Mouse (Mus musculus) limb, embryonic 13.5 days (tissue): ENCODE measurements around the gene Topors. TPM values are rescaled to one million over a fixed set of nuclear protein-coding genes. Genes with fewer than 3 reads are reported as not detected.

Experiments
- ATAC-seq: fragments of 200-750 bp; cut with Nextera tagmentation; 2 replicates; pipeline ENCODE4 v1.8.0; 2017; ENCODE audit warnings: low read depth, moderate number of reproducible peaks, moderate TSS enrichment; ENCODE audit not compliant: low FRiP score
- H3K27ac ChIP-seq: fragments of 300-500 bp; sonication (generic); 2 replicates; pipeline ENCODE4 v1.5.1; 2015; ENCODE audit warnings: inconsistent platforms, mild to moderate bottlenecking, moderate library complexity
- H3K27me3 ChIP-seq: fragments of 300-500 bp; sonication (generic); 2 replicates; pipeline ENCODE4 v1.6.1; 2015; ENCODE audit warnings: mild to moderate bottlenecking, inconsistent platforms
- H3K36me3 ChIP-seq: fragments of 300-500 bp; sonication (generic); 2 replicates; pipeline ENCODE4 v1.6.1; 2015; ENCODE audit warnings: inconsistent platforms, mild to moderate bottlenecking, moderate library complexity
- H3K4me1 ChIP-seq: fragments of 300-500 bp; sonication (generic); 2 replicates; pipeline ENCODE4 v1.6.1; 2015; ENCODE audit warnings: inconsistent platforms
- H3K4me2 ChIP-seq: fragments of 300-500 bp; sonication (generic); replicated peaks from 2 replicates; pipeline ENCODE4 v1.6.1; 2015; ENCODE audit warnings: inconsistent platforms, mild to moderate bottlenecking, moderate library complexity
- H3K4me3 ChIP-seq: fragments of 300-500 bp; sonication (generic); 2 replicates; pipeline ENCODE4 v1.5.1; 2015; ENCODE audit warnings: moderate library complexity, mild to moderate bottlenecking, inconsistent platforms
- H3K9ac ChIP-seq: fragments of 300-500 bp; sonication (generic); 2 replicates; pipeline ENCODE4 v1.6.1; 2015; ENCODE audit warnings: mild to moderate bottlenecking, inconsistent platforms
- H3K9me3 ChIP-seq: fragments of 300-500 bp; sonication (generic); 2 replicates; pipeline ENCODE4 v1.6.1; 2016; ENCODE audit warnings: inconsistent platforms
- WGBS: fragments of 180-500 bp; shearing (Covaris S2); methylation state at CpG from one replicate; pipeline ENCODE4 v1.1.7; 2015; 5-methylcytosine and 5-hydroxymethylcytosine counted together
- polyA plus RNA-seq: library from polyadenylated mRNA; unstranded; fragments of >200 nt; fragmentation: Nextera tagmentation; extraction: Ambion mirVana; gene quantifications from 2 replicates; pipeline ENCODE4 v1.2.1, GENCODE M21; 2015

Topors gene
- polyA plus RNA-seq, 1 experiment from 2014 or later, result 52.7 TPM

GRCm38 (mm10) chr4:40285582-40285981, 15.9 kb upstream of the Topors start:
- no peak for ATAC-seq
- Histone ChIP-seq H3K4me2 (no peak overlapping the region), H3K4me1 (no peaks in the 10 kb centered on the region), H3K4me3 (no peak overlapping the region), H3K9ac (no peak overlapping the region), H3K27ac (no peak overlapping the region), H3K9me3 (no peaks in the 10 kb centered on the region), H3K27me3 (no peaks in the 10 kb centered on the region), H3K36me3 (no peaks in the 10 kb centered on the region)
- WGBS, result 22% methylated on average over 4 of the region's 4 CpGs

GRCm38 (mm10) chr4:40279276-40279900, 9.7 kb upstream of the Topors start, which contains the start of gene Ndufb6:
Ndufb6 (minus strand) TSS chr4:40279421.
- H3K4me2 ChIP-seq, result peak within 1 kb of the TSS; percentile 96
- H3K36me3 ChIP-seq, result peaks cover 23% of the 10 kb centered on the region
- H3K27me3 ChIP-seq, result no peaks in the 10 kb centered on the region
- peak; percentile 96 for ATAC-seq
- WGBS, result under 1% methylated on average over 36 of the region's 36 CpGs
- no peaks in the 10 kb centered on the region for H3K9me3 ChIP-seq
- H3K9ac ChIP-seq, result peak within 1 kb of the TSS; percentile 94
- H3K4me3 ChIP-seq, result peak within 1 kb of the TSS; percentile 93
- H3K27ac ChIP-seq, result peak within 1 kb of the TSS; percentile 87
- peaks cover 12% of the 10 kb centered on the region for H3K4me1 ChIP-seq

DNA sequence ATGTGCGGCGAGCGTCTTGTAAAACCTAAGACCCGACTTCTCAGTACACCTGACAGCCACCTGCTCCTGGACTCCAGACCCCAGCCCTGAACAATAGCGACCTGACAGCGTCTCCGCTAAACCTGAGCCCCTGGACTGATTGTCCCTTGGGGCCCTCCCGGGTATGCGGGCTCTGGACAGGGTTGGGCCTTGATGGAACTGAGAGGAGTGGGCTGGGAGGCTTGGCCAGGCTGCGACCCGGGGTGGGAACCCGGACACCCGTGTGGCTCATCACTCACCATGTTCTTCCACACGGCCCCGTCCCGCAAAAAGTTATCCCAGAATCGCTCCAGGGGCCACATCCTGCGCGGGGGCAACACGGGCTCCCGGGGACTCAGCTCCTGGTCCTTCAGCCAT, 9.2 kb upstream of the Topors start:
- Histone ChIP-seq H3K27ac (peak overlapping the region; percentile 48; the same call in 1 of the 2 replicates), H3K9ac (peak overlapping the region; percentile 94), H3K4me2 (peak overlapping the region; percentile 96), H3K4me1 (peaks cover 12% of the 10 kb centered on the region), H3K36me3 (peaks cover 25% of the 10 kb centered on the region), H3K9me3 (no peaks in the 10 kb centered on the region), H3K27me3 (no peaks in the 10 kb centered on the region), H3K4me3 (peak overlapping the region; percentile 93)
- under 1% methylated on average over 21 of the region's 21 CpGs for WGBS
- ATAC-seq, result peak; percentile 73

DNA sequence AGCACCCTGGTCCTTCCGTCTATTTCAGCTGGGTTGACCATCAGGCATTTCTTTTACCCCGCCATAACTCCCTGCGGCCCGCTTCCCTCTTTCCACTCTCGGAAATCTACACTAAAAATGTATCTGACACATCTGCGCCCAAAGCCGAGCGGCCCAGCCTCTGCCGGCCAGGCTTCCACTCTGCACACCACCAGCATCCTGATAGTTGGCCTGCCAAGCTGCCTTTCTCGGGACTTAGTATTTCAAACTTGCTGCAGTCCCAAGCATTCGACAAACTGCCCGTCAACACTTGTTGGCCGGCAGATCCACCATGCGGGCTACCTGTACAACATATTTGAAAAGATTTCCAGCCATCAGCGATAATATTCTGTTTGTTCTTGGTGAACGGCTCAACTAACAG, 815 bp downstream of the Topors start:
- H3K27ac ChIP-seq, result peak overlapping the region; percentile 98
- H3K27me3 ChIP-seq, result no peaks in the 10 kb centered on the region
- peak; percentile 1 for ATAC-seq
- H3K9me3 ChIP-seq, result no peaks in the 10 kb centered on the region
- H3K4me2 ChIP-seq, result peak overlapping the region; percentile 95
- peaks cover 24% of the 10 kb centered on the region for H3K4me1 ChIP-seq
- peak overlapping the region; percentile 95 for H3K9ac ChIP-seq
- H3K36me3 ChIP-seq, result peaks cover 47% of the 10 kb centered on the region
- H3K4me3 ChIP-seq, result peak overlapping the region; percentile 89
- under 1% methylated on average over 16 of the region's 16 CpGs for WGBS

- Histone ChIP-seq H3K4me3 (peak overlapping the region; percentile 89), H3K9me3 (no peaks in the 10 kb centered on the region), H3K36me3 (peaks cover 46% of the 10 kb centered on the region), H3K27ac (peak overlapping the region; percentile 98), H3K4me2 (peak overlapping the region; percentile 95), H3K27me3 (no peaks in the 10 kb centered on the region), H3K9ac (peak overlapping the region; percentile 95), H3K4me1 (peaks cover 24% of the 10 kb centered on the region)
- peak; percentile 79 for ATAC-seq
- WGBS, result under 1% methylated on average over 49 of the region's 50 CpGs
Observed at GRCm38 (mm10) chr4:40268204-40268813, 1.3 kb downstream of the Topors start.

GRCm38 (mm10) chr4:40267681-40268080, 2.0 kb downstream of the Topors start:
- WGBS, result 73% methylated on average over 7 of the region's 7 CpGs
- Histone ChIP-seq H3K27ac (no peak overlapping the region), H3K9ac (peak overlapping the region; percentile 95), H3K27me3 (no peaks in the 10 kb centered on the region), H3K4me3 (peak overlapping the region; percentile 89), H3K4me2 (peak overlapping the region; percentile 95), H3K9me3 (no peaks in the 10 kb centered on the region), H3K4me1 (peaks cover 24% of the 10 kb centered on the region), H3K36me3 (peaks cover 43% of the 10 kb centered on the region)
- no peak for ATAC-seq

- Histone ChIP-seq H3K36me3 (peaks cover 68% of the 10 kb centered on the region), H3K4me3 (no peak overlapping the region), H3K4me2 (no peak overlapping the region), H3K27me3 (no peaks in the 10 kb centered on the region), H3K27ac (no peak overlapping the region), H3K9me3 (no peaks in the 10 kb centered on the region), H3K4me1 (peaks cover 24% of the 10 kb centered on the region), H3K9ac (no peak overlapping the region)
- WGBS, result 76% methylated on average over 1 of the region's 1 CpGs
- no peak for ATAC-seq
Observed at GRCm38 (mm10) chr4:40264321-40264720, 5.3 kb downstream of the Topors start.

DNA sequence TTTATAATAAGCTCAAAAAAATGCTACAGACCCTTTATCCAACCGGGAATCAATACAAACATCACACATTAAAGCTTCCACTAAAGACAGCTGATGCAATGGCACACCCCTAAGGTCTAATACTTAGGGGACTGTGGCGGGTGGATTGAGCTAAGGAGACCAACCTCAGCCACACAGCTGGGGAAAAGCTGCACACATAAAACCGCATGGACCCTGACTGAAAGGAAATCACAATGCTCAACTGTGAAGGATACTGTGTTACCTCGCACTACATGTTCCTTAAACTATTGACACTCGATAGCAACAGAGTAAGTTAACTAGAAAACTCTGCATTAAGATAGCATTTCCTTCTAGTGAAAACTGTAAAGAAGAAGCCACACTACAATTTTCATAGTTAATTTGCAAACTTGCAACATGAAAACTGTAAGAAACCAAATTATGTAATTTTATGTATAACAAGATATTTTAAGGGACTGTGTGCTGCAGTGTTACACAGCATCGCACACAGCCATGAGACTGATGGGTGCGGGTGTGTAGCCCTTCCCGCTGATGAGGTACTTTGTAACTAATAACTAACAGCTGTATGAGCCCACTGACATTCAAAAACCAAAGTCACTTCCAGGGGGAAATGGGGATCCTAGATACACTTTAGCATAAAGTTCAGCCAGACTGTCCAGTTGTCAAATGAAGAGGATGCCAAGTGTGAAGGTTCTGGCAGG, 15.1 kb downstream of the Topors start:
- Histone ChIP-seq H3K27me3 (no peaks in the 10 kb centered on the region), H3K27ac (peak overlapping the region; percentile 16; the same call in 1 of the 2 replicates), H3K4me3 (no peak overlapping the region), H3K4me1 (0 out of 2 replicates have a peak, but pooled peaks cover 4% of the 10 kb centered on the region), H3K9me3 (no peaks in the 10 kb centered on the region), H3K9ac (no peak overlapping the region), H3K36me3 (peaks cover 21% of the 10 kb centered on the region), H3K4me2 (no peak overlapping the region)
- WGBS, result 51% methylated on average over 8 of the region's 8 CpGs
- peak; percentile 66 for ATAC-seq

- ATAC-seq, result no peak
- 55% methylated on average over 2 of the region's 2 CpGs for WGBS
- no peaks in the 10 kb centered on the region for H3K27me3 ChIP-seq
- H3K9ac ChIP-seq, result no peak overlapping the region
- no peaks in the 10 kb centered on the region for H3K9me3 ChIP-seq
- H3K36me3 ChIP-seq, result peaks cover 15% of the 10 kb centered on the region
- H3K4me2 ChIP-seq, result no peak overlapping the region
- H3K4me1 ChIP-seq, result 0 out of 2 replicates have a peak, but pooled peaks cover 4% of the 10 kb centered on the region
- H3K27ac ChIP-seq, result no peak overlapping the region
- H3K4me3 ChIP-seq, result no peak overlapping the region
Observed at GRCm38 (mm10) chr4:40253766-40254165, 15.9 kb downstream of the Topors start.

GRCm38 (mm10) chr4:40250984-40251383, 18.7 kb downstream of the Topors start:
- Histone ChIP-seq H3K9ac (no peak overlapping the region), H3K9me3 (no peaks in the 10 kb centered on the region), H3K27ac (no peak overlapping the region), H3K4me1 (0 out of 2 replicates have a peak, but pooled peaks cover 4% of the 10 kb centered on the region), H3K27me3 (no peaks in the 10 kb centered on the region), H3K4me3 (no peak overlapping the region), H3K4me2 (no peak overlapping the region), H3K36me3 (no peaks in the 10 kb centered on the region)
- ATAC-seq, result no peak
- 95% methylated on average over 5 of the region's 5 CpGs for whole genome bisulfite sequencing

GRCm38 (mm10) chr4:40244035-40244434, 25.6 kb downstream of the Topors start:
- Histone ChIP-seq H3K4me2 (no peak overlapping the region), H3K4me3 (no peak overlapping the region), H3K27me3 (no peaks in the 10 kb centered on the region), H3K4me1 (0 out of 2 replicates have a peak, but pooled peaks cover under 1% of the 10 kb centered on the region), H3K36me3 (no peaks in the 10 kb centered on the region), H3K27ac (no peak overlapping the region), H3K9me3 (no peaks in the 10 kb centered on the region), H3K9ac (no peak overlapping the region)
- WGBS, result 86% methylated on average over 8 of the region's 8 CpGs
- no peak for ATAC-seq

- no peaks in the 10 kb centered on the region for H3K36me3 ChIP-seq
- H3K27me3 ChIP-seq, result no peaks in the 10 kb centered on the region
- no peak overlapping the region for H3K9ac ChIP-seq
- ATAC-seq, result no peak
- no peak overlapping the region for H3K4me3 ChIP-seq
- H3K27ac ChIP-seq, result no peak overlapping the region
- H3K4me2 ChIP-seq, result no peak overlapping the region
- 83% methylated on average over 4 of the region's 4 CpGs for WGBS
- H3K9me3 ChIP-seq, result no peaks in the 10 kb centered on the region
- peaks cover 9% of the 10 kb centered on the region; the same call in 1 of the 2 replicates for H3K4me1 ChIP-seq
Observed at GRCm38 (mm10) chr4:40243006-40243405, 26.6 kb downstream of the Topors start.
